Mouse (Mus musculus) cerebellum, postnatal 25 days (tissue): ENCODE measurements around the gene Dapp1.
"Not testable (repeated sequence)": the region's sequence is repeated elsewhere in the genome, so short reads cannot be mapped to it uniquely, and the experiment has no call there.

Experiments
- DNase-seq, 2 experiments: peaks; one replicate each; pipeline ENCODE4 v3.0.0; 2021; ENCODE audit warnings: mixed read lengths in 2 of 2

Dapp1 gene

DNA sequence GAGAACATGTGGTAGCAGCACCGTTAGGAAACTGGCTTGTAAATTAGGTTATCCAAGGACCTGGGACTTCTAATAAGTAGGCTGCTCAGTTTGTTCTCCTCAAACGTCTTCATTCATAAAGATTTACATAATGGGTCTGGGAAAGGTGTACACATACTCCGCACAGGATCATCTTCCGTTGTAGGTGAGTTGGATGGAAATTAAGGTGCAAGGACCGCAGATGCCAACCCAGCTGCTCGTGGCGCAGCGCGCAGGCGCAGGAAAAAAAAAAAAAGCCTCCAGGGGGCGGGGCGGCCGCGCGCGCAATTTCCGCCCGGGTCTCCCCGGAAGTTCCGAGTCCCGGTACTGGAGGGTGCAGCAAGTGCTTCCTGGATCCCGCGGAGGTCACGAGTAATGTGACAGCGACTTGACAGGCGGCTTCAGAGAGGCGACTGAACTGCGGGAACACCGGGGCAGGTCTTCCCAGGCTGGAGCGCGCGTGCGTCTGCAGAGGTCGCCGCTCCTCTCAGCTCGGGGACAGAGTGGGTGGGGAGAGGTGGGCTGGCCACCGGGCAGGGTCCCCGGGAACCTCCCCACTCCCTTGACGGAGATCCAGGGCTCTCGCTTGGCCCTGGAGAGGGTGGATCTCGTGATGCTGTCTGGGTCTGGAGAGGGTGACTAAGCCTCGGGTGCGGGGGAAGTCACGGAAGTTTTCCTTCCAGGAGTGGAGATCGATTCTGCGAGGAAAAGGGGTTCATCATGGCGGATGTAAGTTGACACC lies 63.0 kb downstream of the Dapp1 start, which contains the start of gene Lamtor3:
Gene Lamtor3, plus strand, starts transcription at position 335 of the 760 bp plus-strand sequence.
- DNase-seq: peak; percentile 89 to 94

DNA sequence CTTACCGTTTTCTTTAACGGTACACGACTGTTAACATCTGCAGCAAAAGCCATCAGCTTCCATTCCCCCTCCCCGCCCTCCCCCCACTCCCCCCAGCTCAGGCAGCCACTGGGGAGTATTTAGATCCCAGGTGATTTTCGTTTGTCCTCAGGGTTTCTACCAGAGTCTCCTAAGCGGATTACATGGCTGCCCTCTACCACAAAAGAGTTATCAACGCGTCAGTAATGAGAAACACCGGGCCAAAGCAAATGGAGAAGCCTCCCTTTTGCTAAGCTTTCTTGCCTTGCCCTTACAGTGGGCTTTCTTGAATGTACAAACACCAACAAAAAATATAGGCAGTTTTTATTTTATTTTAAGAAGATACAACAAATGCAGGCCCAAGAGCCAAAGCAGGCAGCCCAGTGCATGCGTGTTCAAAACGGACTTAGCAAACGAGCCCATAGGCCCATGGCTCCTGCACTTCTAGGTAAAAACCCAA lies 63.6 kb downstream of the Dapp1 start:
- DNase-seq: no peak

DNA sequence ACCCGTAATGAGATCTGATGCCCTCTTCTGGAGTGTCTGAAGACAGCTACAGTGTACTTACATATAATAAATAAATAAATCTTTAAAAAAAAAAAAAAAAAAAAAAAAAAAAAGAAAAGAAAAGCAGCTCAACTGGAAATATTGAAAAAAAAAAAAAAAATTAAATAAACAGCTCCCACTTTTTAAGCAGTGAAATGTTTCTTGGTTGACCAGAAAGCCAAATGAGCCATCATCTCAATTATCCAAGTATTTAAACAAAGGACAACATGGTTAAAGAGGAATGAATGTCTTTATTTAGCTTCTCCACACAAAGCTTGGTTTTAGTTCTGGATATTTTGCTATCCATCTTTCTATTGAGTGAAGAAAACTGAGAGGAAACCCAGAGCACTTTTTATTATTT lies 66.8 kb downstream of the Dapp1 start:
- DNase-seq: not testable (repeated sequence)

DNA sequence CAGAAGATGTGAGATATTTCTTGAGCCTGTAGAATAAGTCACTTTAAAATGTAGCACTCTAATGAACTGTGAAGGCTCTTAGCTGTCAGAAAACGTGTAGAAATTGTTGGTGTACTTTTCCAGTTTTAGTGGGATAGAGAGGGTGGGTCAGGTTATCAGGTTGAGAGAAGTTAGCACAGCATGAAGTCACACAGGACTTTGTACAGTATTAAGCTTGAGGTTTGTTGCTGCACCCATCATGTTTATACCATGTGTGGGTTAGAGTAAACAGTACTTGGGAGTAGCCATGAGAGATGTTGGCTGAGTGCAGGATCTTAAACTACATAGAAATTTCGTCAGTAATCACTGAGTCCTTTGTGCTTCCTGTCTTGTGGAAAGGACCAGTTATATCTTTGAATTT lies 68.3 kb downstream of the Dapp1 start:
- no peak for DNase-seq

DNA sequence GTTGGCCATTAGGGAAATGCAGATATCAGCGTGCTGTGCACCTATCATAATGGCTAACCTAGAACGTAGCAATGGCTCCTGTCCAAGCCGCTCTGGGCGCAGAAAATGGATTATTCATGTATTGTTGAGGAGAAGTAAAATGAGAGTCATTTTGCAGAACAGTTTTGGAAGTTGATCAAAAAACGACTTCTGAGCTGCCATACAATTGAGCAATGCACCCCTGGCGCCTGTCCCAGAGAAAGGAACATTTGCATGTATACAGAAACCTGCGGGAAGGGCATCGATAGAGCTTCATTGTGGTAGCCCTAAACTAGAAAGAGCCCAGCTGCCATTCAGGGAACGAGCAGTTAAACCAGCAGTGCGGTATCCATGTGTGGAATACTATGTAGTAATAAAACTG lies 81.2 kb downstream of the Dapp1 start:
- no peak for DNase-seq

DNA sequence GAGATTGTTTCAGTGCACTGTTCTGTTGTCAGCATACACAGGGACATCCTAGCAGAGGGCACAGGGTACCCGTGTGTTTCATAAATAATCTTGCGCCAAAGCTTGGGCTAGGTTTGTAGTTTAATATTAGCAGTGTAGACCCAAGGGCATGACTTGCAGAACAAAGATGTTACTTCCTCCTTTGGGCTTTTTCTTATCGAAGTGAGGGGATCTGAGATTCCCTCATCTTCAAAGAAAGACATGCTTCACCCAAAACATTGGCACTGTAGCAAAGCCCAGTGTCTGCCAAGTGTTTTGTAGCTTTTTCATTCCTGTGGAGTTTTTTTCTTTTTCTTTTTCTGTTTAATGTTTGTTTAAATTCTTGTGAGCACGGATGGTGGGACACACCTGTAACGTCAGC lies 83.7 kb downstream of the Dapp1 start:
- no peak for DNase-seq

DNA sequence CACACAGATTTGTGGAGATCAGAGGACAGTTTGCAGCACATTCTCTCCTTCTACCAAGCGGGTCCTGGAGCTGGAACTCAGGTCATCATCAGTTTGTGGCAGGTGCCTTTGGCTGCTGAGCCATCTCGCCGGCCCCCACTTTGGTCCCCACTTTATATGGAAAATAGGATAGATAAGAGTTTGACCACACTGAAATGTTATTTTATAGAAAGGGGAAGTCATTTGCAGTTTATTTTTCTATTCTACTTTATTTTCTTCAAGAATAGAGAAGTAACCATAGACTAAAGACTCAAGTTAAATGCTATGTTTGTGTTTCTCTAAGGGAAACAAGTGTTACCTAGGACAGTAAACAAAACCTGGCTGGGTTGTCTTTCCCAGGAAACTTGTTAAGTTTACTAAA lies 84.5 kb downstream of the Dapp1 start:
- no peak for DNase-seq

DNA sequence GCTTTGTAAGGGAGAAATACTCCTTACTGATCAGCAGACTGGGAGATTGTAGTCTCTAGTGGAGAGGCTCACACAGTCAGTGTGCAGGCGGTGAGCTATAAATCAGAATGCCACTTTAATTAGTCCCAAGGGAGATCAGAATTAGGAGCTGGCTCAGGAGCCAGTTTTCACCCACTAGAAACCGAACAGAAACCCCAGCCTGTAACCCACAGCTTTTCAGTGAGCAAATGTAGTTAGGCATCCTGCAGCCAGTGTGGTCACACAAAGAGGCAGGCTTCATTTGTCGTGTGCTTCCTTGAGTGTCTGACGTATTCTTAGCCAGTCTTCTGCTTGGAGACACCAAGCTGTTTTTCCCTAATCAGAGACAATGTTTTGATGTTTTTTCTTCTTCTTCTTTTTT lies 85.0 kb downstream of the Dapp1 start:
- DNase-seq: no peak

DNA sequence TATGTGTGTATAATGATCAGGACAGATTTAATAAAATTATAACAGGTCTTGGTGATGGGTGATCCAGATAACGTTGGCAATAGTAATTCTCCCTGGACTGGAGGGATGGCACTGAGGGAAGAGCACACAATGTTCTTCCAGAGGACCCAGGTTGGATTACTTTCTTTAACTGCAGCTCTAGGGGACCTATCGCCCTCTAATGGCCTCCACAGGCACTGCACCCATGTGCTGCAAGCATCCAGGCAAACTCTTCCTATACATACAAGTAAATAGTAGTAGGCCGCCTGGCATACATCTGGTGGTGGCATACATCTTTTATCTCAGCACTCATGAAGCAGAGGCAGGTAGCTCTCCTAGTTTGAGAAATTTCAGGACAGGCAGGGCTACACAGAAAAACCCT lies 86.1 kb downstream of the Dapp1 start:
- DNase-seq: no peak

DNA sequence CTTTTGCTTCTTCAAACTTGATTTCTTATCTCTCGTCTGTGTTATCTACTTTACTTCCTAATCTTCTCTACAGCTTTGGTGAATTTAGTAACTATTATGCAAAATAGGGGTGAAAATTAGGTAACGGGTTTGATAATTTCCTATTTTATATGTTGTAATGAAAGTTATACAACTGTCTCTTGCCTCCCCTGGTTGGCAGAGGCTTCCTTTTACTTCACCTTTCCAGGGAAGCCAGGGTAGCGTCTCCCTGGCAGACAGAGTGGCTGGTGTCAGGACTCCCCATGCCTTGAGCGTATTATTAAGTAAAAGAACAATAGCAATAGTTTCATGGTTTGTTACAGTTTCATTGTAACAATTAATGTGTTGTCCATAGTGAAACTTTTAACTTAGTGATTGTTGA lies 87.6 kb downstream of the Dapp1 start:
- no peak for DNase-seq

DNA sequence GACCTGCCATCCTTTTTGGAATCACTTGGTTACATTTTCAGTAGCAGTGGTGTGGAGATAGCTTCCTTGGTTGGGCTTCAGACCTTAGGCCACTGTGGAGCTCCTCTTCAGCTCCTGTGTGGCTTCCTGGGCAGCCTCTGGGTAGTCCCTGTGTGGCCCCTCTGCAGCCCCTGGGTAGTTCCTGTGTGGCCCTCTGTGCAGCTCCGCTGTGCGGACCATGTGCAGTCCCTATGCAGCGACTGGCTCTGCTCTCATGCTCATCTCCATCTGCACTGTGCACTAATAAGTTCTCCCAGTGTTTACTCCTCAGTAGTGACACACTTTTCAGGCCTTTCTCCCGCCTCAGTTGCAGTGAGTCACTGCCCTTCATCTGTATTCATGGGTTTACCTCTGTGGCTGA lies 89.2 kb downstream of the Dapp1 start:
- DNase-seq: no peak

DNA sequence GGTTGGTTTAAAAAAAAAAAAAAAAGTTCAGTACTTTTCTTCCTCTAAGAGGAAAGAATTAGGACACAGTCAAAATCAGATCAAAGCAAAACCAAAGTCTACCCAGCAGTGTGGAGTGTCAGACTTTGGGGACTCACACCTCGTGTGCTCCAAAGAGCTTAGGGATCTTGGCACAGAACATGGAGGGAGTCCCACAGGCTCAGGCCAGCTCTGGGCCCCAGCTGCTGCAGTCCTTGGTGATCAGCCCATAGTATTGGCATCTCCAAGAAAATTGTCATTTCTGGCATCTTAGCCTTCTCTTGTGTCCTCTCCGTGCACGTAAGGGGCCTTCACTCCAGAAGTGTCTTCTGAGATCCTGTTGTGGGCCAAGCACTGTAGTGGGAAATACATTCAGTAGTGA lies 90.3 kb downstream of the Dapp1 start:
- no peak for DNase-seq

DNA sequence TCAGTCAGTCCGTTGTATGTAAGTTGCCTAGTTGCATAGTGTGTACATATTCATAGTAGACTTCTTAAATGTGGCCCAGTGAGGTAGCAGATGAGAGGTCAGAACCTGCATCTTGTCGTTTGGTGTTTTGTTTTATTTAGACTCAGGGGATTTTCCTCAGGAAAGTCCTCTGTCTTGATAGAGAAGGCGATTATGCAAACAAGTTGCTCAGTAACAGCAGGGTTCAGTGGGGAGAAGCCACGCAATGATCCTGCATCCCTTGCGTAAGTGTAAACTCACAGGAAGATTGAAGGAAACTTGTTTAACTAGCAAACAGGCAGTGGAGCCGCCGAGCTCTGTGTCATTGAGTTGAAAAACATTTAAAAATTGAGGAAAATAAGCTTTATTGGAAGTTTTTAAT lies 93.4 kb downstream of the Dapp1 start:
- DNase-seq: no peak

DNA sequence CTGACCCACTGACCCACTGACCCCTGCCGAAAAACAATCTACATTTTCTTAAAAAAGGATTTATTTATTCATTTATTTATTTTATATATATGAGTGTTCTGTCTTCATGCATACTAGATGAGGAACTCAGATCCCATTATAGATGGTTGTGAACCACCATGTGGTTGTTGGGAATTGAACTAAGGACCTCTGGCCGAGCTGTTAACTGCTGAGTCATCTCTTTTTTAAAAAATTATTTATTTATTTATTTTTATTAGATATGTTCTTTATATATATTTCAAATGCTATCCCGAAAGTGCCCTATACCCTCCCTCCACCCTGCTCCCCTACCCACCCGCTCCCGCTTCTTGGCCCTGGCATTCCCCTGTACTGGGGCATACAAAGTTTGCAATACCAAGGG lies 100.3 kb downstream of the Dapp1 start:
- DNase-seq: no peak
